Mouse (Mus musculus) NIH3T3 (cell line): ENCODE data around the gene Tmem186.

Experiments used
- DNase-seq: peaks from one replicate; pipeline ENCODE4 v3.0.0-alpha.2; 2012; ENCODE audit warnings: low read depth

Tmem186 gene

GRCm38 (mm10) chr16:8666452-8666851, 28.9 kb upstream of the Tmem186 start:
- DNase-seq, result peak; percentile 68

GRCm38 (mm10) chr16:8665367-8665766, 27.9 kb upstream of the Tmem186 start:
- DNase-seq, result no peak

- DNase-seq, result no peak
Measured at GRCm38 (mm10) chr16:8663606-8664539, 26.4 kb upstream of the Tmem186 start.

- DNase-seq, result no peak
Measured at GRCm38 (mm10) chr16:8663022-8663421, 25.5 kb upstream of the Tmem186 start.

GRCm38 (mm10) chr16:8658764-8659163, 21.3 kb upstream of the Tmem186 start:
- DNase-seq, result no peak

- DNase-seq, result no peak
Measured at GRCm38 (mm10) chr16:8658349-8658748, 20.8 kb upstream of the Tmem186 start.

- DNase-seq, result no peak
Measured at GRCm38 (mm10) chr16:8656256-8656655, 18.7 kb upstream of the Tmem186 start.

GRCm38 (mm10) chr16:8655599-8655998, 18.1 kb upstream of the Tmem186 start:
- DNase-seq, result no peak

GRCm38 (mm10) chr16:8655108-8655507, 17.6 kb upstream of the Tmem186 start:
- no peak for DNase-seq

GRCm38 (mm10) chr16:8650007-8650406, 12.5 kb upstream of the Tmem186 start:
- DNase-seq, result peak; percentile 54

- DNase-seq, result no peak
Measured at GRCm38 (mm10) chr16:8645546-8645945, 8.0 kb upstream of the Tmem186 start.

- peak; percentile 73 for DNase-seq
Measured at GRCm38 (mm10) chr16:8643855-8644254, 6.3 kb upstream of the Tmem186 start.

GRCm38 (mm10) chr16:8639466-8640191, 2.1 kb upstream of the Tmem186 start:
- DNase-seq, result no peak

- no peak for DNase-seq
Measured at GRCm38 (mm10) chr16:8638131-8638530, 619 bp upstream of the Tmem186 start.

- no peak for DNase-seq
Measured at GRCm38 (mm10) chr16:8636867-8637216, 670 bp downstream of the Tmem186 start.

GRCm38 (mm10) chr16:8631428-8631827, 6.1 kb downstream of the Tmem186 start:
- DNase-seq, result no peak

GRCm38 (mm10) chr16:8630419-8630818, 7.1 kb downstream of the Tmem186 start:
- DNase-seq, result no peak

- DNase-seq, result no peak
Measured at GRCm38 (mm10) chr16:8620315-8621115, 17.0 kb downstream of the Tmem186 start.

- DNase-seq, result peak; percentile 5
Measured at GRCm38 (mm10) chr16:8619659-8620314, 17.7 kb downstream of the Tmem186 start.

GRCm38 (mm10) chr16:8613447-8613846, 24.1 kb downstream of the Tmem186 start:
- DNase-seq, result no peak

- DNase-seq, result no peak
Measured at GRCm38 (mm10) chr16:8613039-8613438, 24.5 kb downstream of the Tmem186 start.
